Mouse (Mus musculus) stomach, postnatal 0 days (tissue): ENCODE data around the gene Pitx1. TPM values are rescaled to one million over a fixed set of nuclear protein-coding genes. Genes with fewer than 3 reads are reported as not detected.

Experiments
- ATAC-seq: fragments of 200-750 bp; cut with Nextera tagmentation; 2 replicates; pipeline ENCODE4 v1.8.0; 2017; ENCODE audit not compliant: low FRiP score, low TSS enrichment
- DNase-seq: peaks from one replicate; pipeline ENCODE4 v3.0.0-alpha.2; 2016; ENCODE audit warnings: low spot score
- H3K27ac ChIP-seq: fragments of 300-500 bp; sonication (generic); replicated peaks from 2 replicates; pipeline ENCODE4 v1.5.1; 2014; ENCODE audit warnings: mild to moderate bottlenecking, control low read depth
- H3K27me3 ChIP-seq: fragments of 300-500 bp; sonication (generic); 2 replicates; pipeline ENCODE4 v1.6.1; 2014; ENCODE audit warnings: low read length; ENCODE audit not compliant: control insufficient read depth, insufficient read depth
- H3K36me3 ChIP-seq: fragments of 300-500 bp; sonication (generic); 2 replicates; pipeline ENCODE4 v1.6.1; 2014; ENCODE audit warnings: low read length, mixed read lengths; ENCODE audit not compliant: control insufficient read depth, insufficient read depth
- H3K4me1 ChIP-seq: fragments of 300-500 bp; sonication (generic); replicated peaks from 2 replicates; pipeline ENCODE4 v1.6.1; 2014; ENCODE audit warnings: antibody characterized with exemption; ENCODE audit not compliant: control insufficient read depth, insufficient read depth
- H3K4me2 ChIP-seq: fragments of 300-500 bp; sonication (generic); replicated peaks from 2 replicates; pipeline ENCODE4 v1.6.1; 2014; ENCODE audit warnings: low read depth, mild to moderate bottlenecking, control low read depth, moderate library complexity
- H3K4me3 ChIP-seq: fragments of 300-500 bp; sonication (generic); 2 replicates; pipeline ENCODE4 v1.5.1; 2014; ENCODE audit warnings: low read depth, low read length, control low read depth
- H3K9ac ChIP-seq: fragments of 300-500 bp; sonication (generic); 2 replicates; pipeline ENCODE4 v1.6.1; 2014; ENCODE audit warnings: mild to moderate bottlenecking, low read length, control low read depth, mixed read lengths
- H3K9me3 ChIP-seq: fragments of 300-500 bp; sonication (generic); 2 replicates; pipeline ENCODE4 v1.6.1; 2016; ENCODE audit warnings: low read length; ENCODE audit not compliant: control insufficient read depth
- CTCF ChIP-seq: IDR thresholded peaks from 2 replicates; pipeline ENCODE4 v1.5.1; 2016; ENCODE audit warnings: antibody characterized with exemption, low read depth, mild to moderate bottlenecking, moderate library complexity
- EP300 ChIP-seq: optimal IDR thresholded peaks from 2 replicates; pipeline ENCODE3; 2016; ENCODE audit warnings: antibody characterized with exemption
- WGBS: fragments of 180-500 bp; shearing (Covaris S2); extraction: QIAGEN DNeasy Blood & Tissue Kit; methylation state at CpG from one replicate; pipeline ENCODE4 v1.1.7; 2014; 5-methylcytosine and 5-hydroxymethylcytosine counted together
- polyA plus RNA-seq: library from polyadenylated mRNA; unstranded; fragments of >200 nt; fragmentation: Nextera tagmentation; extraction: Ambion mirVana; gene quantifications from 2 replicates; pipeline ENCODE4 v1.2.1, GENCODE M21; 2015

Pitx1 gene
- polyA plus RNA-seq, 1 experiment from 2014 or later: 193 TPM

- H3K9me3 ChIP-seq: no peaks in the 10 kb centered on the region
- peaks cover 19% of the 10 kb centered on the region for H3K4me1 ChIP-seq
- TF ChIP-seq EP300 (no peak), CTCF (peak; percentile 34)
- peak overlapping the region; percentile 45 for H3K9ac ChIP-seq
- H3K36me3 ChIP-seq: no peaks in the 10 kb centered on the region
- DNase-seq: peak; percentile 71
- H3K4me2 ChIP-seq: peak overlapping the region; percentile 43
- H3K4me3 ChIP-seq: peak overlapping the region; percentile 10
- 11% methylated on average over 10 of the region's 10 CpGs for WGBS
- peak; percentile 81 for ATAC-seq
- H3K27ac ChIP-seq: peak overlapping the region; percentile 88
- no peaks in the 10 kb centered on the region for H3K27me3 ChIP-seq
These were observed 11.8 kb upstream of the Pitx1 start for GRCm38 (mm10) chr13:55847805-55848204.

- ATAC-seq: no peak
These were observed 7.7 kb upstream of the Pitx1 start for GRCm38 (mm10) chr13:55843700-55844099.

GRCm38 (mm10) chr13:55840223-55840622 is 4.2 kb upstream of the Pitx1 start:
- no peak for DNase-seq
- Histone ChIP-seq H3K9ac (no peak overlapping the region), H3K4me3 (no peak overlapping the region), H3K36me3 (no peaks in the 10 kb centered on the region), H3K4me2 (no peak overlapping the region), H3K4me1 (no peaks in the 10 kb centered on the region; the same call in 1 of the 2 replicates), H3K27ac (peak overlapping the region; percentile 89), H3K27me3 (no peaks in the 10 kb centered on the region), H3K9me3 (no peaks in the 10 kb centered on the region)
- no peak for TF ChIP-seq EP300
- TF ChIP-seq CTCF: no peak
- WGBS: 41% methylated on average over 14 of the region's 14 CpGs
- no peak for ATAC-seq

More at GRCm38 (mm10) chr13:55843700-55844099, 7.7 kb upstream of the Pitx1 start:
- H3K4me3 ChIP-seq: no peak overlapping the region
- no peaks in the 10 kb centered on the region for H3K9me3 ChIP-seq
- 96% methylated on average over 1 of the region's 1 CpGs for WGBS
- H3K9ac ChIP-seq: no peak overlapping the region
- no peak overlapping the region for H3K4me2 ChIP-seq
- H3K36me3 ChIP-seq: no peaks in the 10 kb centered on the region
- peaks cover 17% of the 10 kb centered on the region for H3K4me1 ChIP-seq
- no peak for DNase-seq
- H3K27me3 ChIP-seq: no peaks in the 10 kb centered on the region
- H3K27ac ChIP-seq: no peak overlapping the region
- TF ChIP-seq EP300 (no peak), CTCF (peak; percentile 66)

GRCm38 (mm10) chr13:55836786-55837780 is 1.1 kb upstream of the Pitx1 start:
- H3K36me3 ChIP-seq: no peaks in the 10 kb centered on the region
- H3K4me3 ChIP-seq: peak overlapping the region; percentile 87
- H3K9me3 ChIP-seq: no peaks in the 10 kb centered on the region
- DNase-seq (no peak), ATAC-seq (no peak)
- H3K4me2 ChIP-seq: peak overlapping the region; percentile 81
- peaks cover 3% of the 10 kb centered on the region; the same call in 1 of the 2 replicates for H3K4me1 ChIP-seq
- H3K27ac ChIP-seq: peak overlapping the region; percentile 94
- WGBS: 25% methylated on average over 32 of the region's 32 CpGs
- TF ChIP-seq EP300 (no peak), CTCF (0 out of 2 replicates have a peak, but pooled peaks have one; percentile 12)
- peak overlapping the region; percentile 98 for H3K9ac ChIP-seq
- 0 out of 2 replicates have a peak, but pooled peaks cover 3% of the 10 kb centered on the region for H3K27me3 ChIP-seq

- Histone ChIP-seq H3K27ac (peak overlapping the region; percentile 94), H3K36me3 (no peaks in the 10 kb centered on the region), H3K4me2 (peak overlapping the region; percentile 81), H3K4me1 (0 out of 2 replicates have a peak, but pooled peaks cover 3% of the 10 kb centered on the region), H3K9me3 (no peaks in the 10 kb centered on the region), H3K27me3 (0 out of 2 replicates have a peak, but pooled peaks cover 3% of the 10 kb centered on the region), H3K9ac (peak overlapping the region; percentile 98), H3K4me3 (peak overlapping the region; percentile 87)
- TF ChIP-seq EP300: no peak
- TF ChIP-seq CTCF: no peak
- ATAC-seq (no peak), DNase-seq (no peak)
- 3% methylated on average over 32 of the region's 33 CpGs for WGBS
These were observed 369 bp downstream of the Pitx1 start for GRCm38 (mm10) chr13:55835548-55836097.
